Mouse (Mus musculus): Measurements from ENCODE around the gene Mia3.
A peak's percentile ranks its signal among the peaks of the same experiment; 100 is the strongest.
"Not testable (repeated sequence)": the region's sequence is repeated elsewhere in the genome, so short reads cannot be mapped to it uniquely, and the experiment has no call there.

The Mia3 gene

GRCm38 (mm10) chr1:183344886-183345816 lies 24.2 kb downstream of the Mia3 start:
- peak; percentile 70 for DNase-seq (ENCODE audit: low read depth, low spot score)

GRCm38 (mm10) chr1:183342902-183343301 lies 26.5 kb downstream of the Mia3 start:
- DNase-seq (ENCODE audit: low read depth, low spot score): not testable (repeated sequence)

- no peak for DNase-seq (ENCODE audit: low read depth, low spot score)
Observed at GRCm38 (mm10) chr1:183327171-183327570, 42.2 kb downstream of the Mia3 start.

GRCm38 (mm10) chr1:183324433-183324832 lies 44.9 kb downstream of the Mia3 start:
- DNase-seq (ENCODE audit: low read depth, low spot score): no peak

GRCm38 (mm10) chr1:183323923-183324322 lies 45.4 kb downstream of the Mia3 start:
- DNase-seq (ENCODE audit: low read depth, low spot score): no peak

GRCm38 (mm10) chr1:183322496-183322895 lies 46.9 kb downstream of the Mia3 start:
- not testable (repeated sequence) for DNase-seq (ENCODE audit: low read depth, low spot score)

- no peak for DNase-seq (ENCODE audit: low read depth, low spot score)
Observed at GRCm38 (mm10) chr1:183320708-183321107, 48.6 kb downstream of the Mia3 start.

- no peak for DNase-seq (ENCODE audit: low read depth, low spot score)
Observed at GRCm38 (mm10) chr1:183315783-183316182, 53.6 kb downstream of the Mia3 start.

GRCm38 (mm10) chr1:183312076-183312475 lies 57.3 kb downstream of the Mia3 start:
- no peak for DNase-seq (ENCODE audit: low read depth, low spot score)

GRCm38 (mm10) chr1:183309601-183310000 lies 59.8 kb downstream of the Mia3 start:
- not testable (repeated sequence) for DNase-seq (ENCODE audit: low read depth, low spot score)

- no peak for DNase-seq (ENCODE audit: low read depth, low spot score)
Observed at GRCm38 (mm10) chr1:183308476-183308875, 60.9 kb downstream of the Mia3 start.

- DNase-seq (ENCODE audit: low read depth, low spot score): no peak
Observed at GRCm38 (mm10) chr1:183307555-183307954, 61.8 kb downstream of the Mia3 start.

- DNase-seq (ENCODE audit: low read depth, low spot score): peak; percentile 86
Observed at GRCm38 (mm10) chr1:183299161-183299560, 70.2 kb downstream of the Mia3 start.

GRCm38 (mm10) chr1:183297886-183298489 lies 71.4 kb downstream of the Mia3 start:
- DNase-seq (ENCODE audit: low read depth, low spot score): peak; percentile 27

- DNase-seq (ENCODE audit: low read depth, low spot score): no peak
Observed at GRCm38 (mm10) chr1:183297473-183297885, 71.9 kb downstream of the Mia3 start.

- peak; percentile 84 for DNase-seq (ENCODE audit: low read depth, low spot score)
Observed at GRCm38 (mm10) chr1:183296877-183297383, 72.4 kb downstream of the Mia3 start, which contains the start of gene Brox. Gene Brox (minus strand): TSS chr1:183297269.

- no peak for DNase-seq (ENCODE audit: low read depth, low spot score)
Observed at GRCm38 (mm10) chr1:183296465-183296864, 72.9 kb downstream of the Mia3 start, which contains the start of gene Aida. Gene Aida (plus strand): TSS chr1:183296590.

GRCm38 (mm10) chr1:183289576-183289975 lies 79.8 kb downstream of the Mia3 start:
- DNase-seq (ENCODE audit: low read depth, low spot score): no peak

- DNase-seq (ENCODE audit: low read depth, low spot score): no peak
Observed at GRCm38 (mm10) chr1:183288351-183288750, 81.0 kb downstream of the Mia3 start.
